Mouse (Mus musculus) neural tube, embryonic 14.5 days (tissue): ENCODE measurements around the gene Epc2. TPM values are rescaled to one million over a fixed set of nuclear protein-coding genes. Genes with fewer than 3 reads are reported as not detected.

Experiments used
- ATAC-seq: fragments of 200-750 bp; cut with Nextera tagmentation; 2 replicates; pipeline ENCODE4 v1.8.0; 2017; ENCODE audit warnings: low read depth, mild to moderate bottlenecking, moderate TSS enrichment, moderate library complexity
- H3K27ac ChIP-seq: fragments of 300-500 bp; sonication (generic); 2 replicates; pipeline ENCODE4 v1.5.1; 2014; ENCODE audit warnings: low read depth, mild to moderate bottlenecking, control low read depth, low read length, moderate library complexity, mixed read lengths
- H3K27me3 ChIP-seq: fragments of 300-500 bp; sonication (generic); 2 replicates; pipeline ENCODE4 v1.6.1; 2014; ENCODE audit warnings: low read length; ENCODE audit not compliant: control insufficient read depth, insufficient read depth
- H3K36me3 ChIP-seq: fragments of 300-500 bp; sonication (generic); 2 replicates; pipeline ENCODE4 v1.6.1; 2014; ENCODE audit warnings: low read length, mixed read lengths; ENCODE audit not compliant: control insufficient read depth, insufficient read depth
- H3K4me1 ChIP-seq: fragments of 300-500 bp; sonication (generic); 2 replicates; pipeline ENCODE4 v1.6.1; 2014; ENCODE audit warnings: low read length; ENCODE audit not compliant: control insufficient read depth, insufficient read depth
- H3K4me2 ChIP-seq: fragments of 300-500 bp; sonication (generic); 2 replicates; pipeline ENCODE4 v1.6.1; 2014; ENCODE audit warnings: mild to moderate bottlenecking, low read depth, low read length, control low read depth
- H3K4me3 ChIP-seq: fragments of 300-500 bp; sonication (generic); 2 replicates; pipeline ENCODE4 v1.5.1; 2014; ENCODE audit warnings: low read depth, low read length, control low read depth, mixed read lengths
- H3K9ac ChIP-seq: fragments of 300-500 bp; sonication (generic); replicated peaks from 2 replicates; pipeline ENCODE4 v1.6.1; 2014; ENCODE audit warnings: low read depth, mild to moderate bottlenecking, control low read depth, low read length, mixed read lengths
- H3K9me3 ChIP-seq: fragments of 300-500 bp; sonication (generic); 2 replicates; pipeline ENCODE4 v1.6.1; 2016; ENCODE audit warnings: low read length; ENCODE audit not compliant: control insufficient read depth
- WGBS: fragments of 180-500 bp; shearing (Covaris S2); extraction: QIAGEN DNeasy Blood & Tissue Kit; methylation state at CpG from one replicate; pipeline ENCODE4 v1.1.7; 2014; 5-methylcytosine and 5-hydroxymethylcytosine counted together
- polyA plus RNA-seq: library from polyadenylated mRNA; unstranded; fragments of >200 nt; fragmentation: Nextera tagmentation; extraction: Ambion mirVana; gene quantifications from 2 replicates; pipeline ENCODE4 v1.2.1, GENCODE M21; 2014

Epc2 gene
- polyA plus RNA-seq, 1 experiment from 2014 or later, result 20.7 TPM

GRCm38 (mm10) chr2:49594886-49595285, 143.6 kb downstream of the Epc2 start:
- Histone ChIP-seq H3K9me3 (no peaks in the 10 kb centered on the region), H3K36me3 (no peaks in the 10 kb centered on the region), H3K4me3 (no peak overlapping the region), H3K4me1 (no peaks in the 10 kb centered on the region), H3K27ac (no peak overlapping the region), H3K4me2 (no peak overlapping the region), H3K27me3 (no peaks in the 10 kb centered on the region), H3K9ac (no peak overlapping the region)
- ATAC-seq, result no peak
- WGBS, result 95% methylated on average over 7 of the region's 7 CpGs

- no peaks in the 10 kb centered on the region for H3K36me3 ChIP-seq
- H3K4me3 ChIP-seq, result no peak overlapping the region
- 80% methylated on average over 3 of the region's 3 CpGs for WGBS
- no peak overlapping the region for H3K27ac ChIP-seq
- no peaks in the 10 kb centered on the region for H3K9me3 ChIP-seq
- no peak overlapping the region for H3K4me2 ChIP-seq
- no peaks in the 10 kb centered on the region for H3K4me1 ChIP-seq
- no peak for ATAC-seq
- no peaks in the 10 kb centered on the region for H3K27me3 ChIP-seq
- no peak overlapping the region for H3K9ac ChIP-seq
Measured at GRCm38 (mm10) chr2:49596318-49596717, 145.0 kb downstream of the Epc2 start.

GRCm38 (mm10) chr2:49600021-49600681, 148.9 kb downstream of the Epc2 start:
- no peaks in the 10 kb centered on the region for H3K4me1 ChIP-seq
- H3K36me3 ChIP-seq, result no peaks in the 10 kb centered on the region
- no peaks in the 10 kb centered on the region for H3K9me3 ChIP-seq
- H3K4me3 ChIP-seq, result no peak overlapping the region
- no peaks in the 10 kb centered on the region for H3K27me3 ChIP-seq
- H3K27ac ChIP-seq, result no peak overlapping the region
- no peak overlapping the region for H3K4me2 ChIP-seq
- no peak overlapping the region for H3K9ac ChIP-seq
- WGBS, result 27% methylated on average over 7 of the region's 7 CpGs
- ATAC-seq, result peak; percentile 77

Other genes with a start within 250 kb of the Epc2 start
- 218 and 254 TPM in 2 replicates for gene Kif5c, start 167.8 kb downstream of the Epc2 start, polyA plus RNA-seq